Mouse (Mus musculus) kidney, adult 2 months (tissue): Measurements from ENCODE around the gene Sec23a.

Source experiments
- CTCF ChIP-seq: fragments of 200-500 bp; conservative IDR thresholded peaks from 2 replicates; pipeline ENCODE4 v1.5.1; 2011; ENCODE audit warnings: low read depth, mild to moderate bottlenecking, control low read depth, low read length, moderate library complexity, mixed read lengths; ENCODE audit not compliant: insufficient read depth, insufficient read length
- POLR2A ChIP-seq: fragments of 200-500 bp; IDR thresholded peaks from one replicate; pipeline ENCODE4 v1.6.1; 2011; ENCODE audit warnings: low read depth, low read length, control low read depth

GRCm38 (mm10) chr12:59060993-59061595 lies 49.3 kb upstream of the Sec23a start, which contains the start of gene Trappc6b:
- TF ChIP-seq POLR2A = no peak
- peak; percentile 32 for TF ChIP-seq CTCF
